Mouse (Mus musculus) lung, postnatal 0 days (tissue): ENCODE results near the gene Slc26a1.

Experiments used
- CTCF ChIP-seq: IDR thresholded peaks from 2 replicates; pipeline ENCODE4 v1.5.1; 2016; ENCODE audit warnings: antibody characterized with exemption, mild to moderate bottlenecking
- EP300 ChIP-seq: IDR thresholded peaks from 2 replicates; pipeline ENCODE4 v1.6.1; 2016; ENCODE audit warnings: antibody characterized with exemption, mild to moderate bottlenecking, control low read depth

DNA sequence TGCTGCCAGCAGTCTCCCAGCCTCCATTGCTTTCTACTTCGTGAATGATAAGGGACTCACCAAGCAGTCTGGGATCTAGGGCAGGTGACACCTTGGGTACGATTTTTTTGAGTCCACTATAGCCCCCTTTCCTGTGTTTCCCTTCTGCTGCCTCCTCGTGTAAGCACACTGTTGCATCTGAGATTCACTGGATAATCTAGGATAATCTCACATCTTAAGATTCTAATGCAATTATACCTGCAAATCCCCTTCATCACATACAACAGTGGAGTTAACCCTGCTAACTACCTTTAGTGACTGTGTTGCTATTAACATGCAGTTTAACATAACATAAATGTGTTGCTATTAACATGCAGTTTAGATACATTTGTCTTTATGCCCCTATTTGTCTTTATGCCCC lies 10.3 kb downstream of the Slc26a1 start:
- TF ChIP-seq CTCF (no peak), EP300 (no peak)
